Mouse (Mus musculus): ENCODE data around the gene Tex37. TPM values are rescaled to one million over a fixed set of nuclear protein-coding genes. Genes with fewer than 3 reads are reported as not detected.

Gene Tex37
- total and polyA plus RNA-seq, 3 experiments = not detected

DNA sequence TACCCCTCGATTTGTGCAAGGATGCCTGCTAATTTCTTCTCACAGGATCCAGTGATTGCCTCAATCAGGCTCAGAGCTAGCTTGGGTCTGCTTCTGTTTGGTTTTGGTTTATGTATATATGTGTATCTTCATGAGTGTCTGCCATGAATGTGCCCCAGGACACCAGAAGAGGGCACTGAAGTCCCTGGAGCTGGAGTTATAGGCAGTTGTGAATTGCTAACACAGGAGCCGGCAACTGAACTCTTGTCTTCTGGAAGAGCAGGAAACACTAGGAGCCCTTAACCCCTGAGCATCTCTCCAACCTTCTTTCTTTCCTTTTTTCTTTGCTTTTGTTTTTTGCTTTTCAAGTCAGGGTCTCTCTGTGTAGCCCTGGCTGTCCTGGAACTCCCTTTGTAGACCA, 13.1 kb upstream of the Tex37 start:
- Histone ChIP-seq H3K27ac (no peak overlapping the region), H3K9ac (ENCODE audit: low read depth, low read length) (no peak overlapping the region), H3K36me3 (ENCODE audit: control insufficient read depth, insufficient read depth, low read length) (no peaks in the 10 kb centered on the region), H3K79me2 (replicated peaks; ENCODE audit: control insufficient read depth, insufficient read depth, low read length) (no peaks in the 10 kb centered on the region), H3K4me1 (ENCODE audit: control insufficient read depth, insufficient read depth, low read length) (no peaks in the 10 kb centered on the region), H3K4me3 (no peak overlapping the region), H3K27me3 (ENCODE audit: control insufficient read depth, insufficient read depth, low read length) (no peaks in the 10 kb centered on the region)
- DNase-seq = no peak
- intact Hi-C loops (cut with DNase I) = no loop called here
- WGBS = 77% methylated on average over 2 of the region's 2 CpGs
- no peak for TF ChIP-seq POLR2A (IDR thresholded peaks at IDR 0.05; ENCODE audit: insufficient read depth, low read depth, low read length)
- TF ChIP-seq CTCF (IDR thresholded peaks at IDR 0.05) = no peak
- TF ChIP-seq EP300 (IDR thresholded peaks at IDR 0.05; ENCODE audit: insufficient read depth, low read depth, low read length) = no peak

GRCm38 (mm10) chr6:70921274-70922074, 2.7 kb upstream of the Tex37 start:
- intact Hi-C loops (cut with DNase I) = loop anchor here (5.0 kb wide), 1 partner anchor 119 kb away; no protein-coding TSS in a partner anchor
- no peaks in the 10 kb centered on the region for H3K4me1 ChIP-seq (ENCODE audit: control insufficient read depth, insufficient read depth, low read length)
- H3K4me3 ChIP-seq = no peak overlapping the region
- H3K36me3 ChIP-seq (ENCODE audit: control insufficient read depth, insufficient read depth, low read length) = no peaks in the 10 kb centered on the region
- TF ChIP-seq POLR2A (IDR thresholded peaks at IDR 0.05; ENCODE audit: insufficient read depth, low read depth, low read length) (no peak), CTCF (IDR thresholded peaks at IDR 0.05) (peak; percentile 86)
- H3K79me2 ChIP-seq (replicated peaks; ENCODE audit: control insufficient read depth, insufficient read depth, low read length) = no peaks in the 10 kb centered on the region
- H3K27ac ChIP-seq = no peak overlapping the region
- H3K27me3 ChIP-seq (ENCODE audit: control insufficient read depth, insufficient read depth, low read length) = no peaks in the 10 kb centered on the region
- H3K9ac ChIP-seq (ENCODE audit: low read depth, low read length) = no peak overlapping the region
- DNase-seq = peak; percentile 15 to 54
- 9% methylated on average over 22 of the region's 22 CpGs for WGBS

DNA sequence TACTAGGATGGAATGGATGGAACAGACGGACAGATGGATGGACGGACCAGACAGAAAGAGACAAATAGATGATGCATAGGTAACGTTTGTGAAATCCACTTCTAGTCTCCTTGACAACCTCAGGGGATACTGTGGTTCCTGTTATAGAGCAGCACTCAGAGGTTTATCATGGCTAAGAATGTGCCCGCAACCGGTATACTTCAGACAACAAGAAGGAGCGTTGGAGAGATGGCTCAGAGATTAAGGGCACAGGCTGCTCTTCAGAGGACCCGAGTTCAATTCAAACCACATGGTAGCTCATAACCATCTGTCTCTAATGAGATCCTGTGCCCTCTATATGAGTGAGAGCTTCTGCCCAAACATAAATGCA, 6.3 kb downstream of the Tex37 start:
- Histone ChIP-seq H3K9ac (ENCODE audit: low read depth, low read length) (no peak overlapping the region), H3K4me3 (no peak overlapping the region), H3K27me3 (ENCODE audit: control insufficient read depth, insufficient read depth, low read length) (peaks cover 2% of the 10 kb centered on the region; the same call in 1 of the 2 replicates), H3K4me1 (ENCODE audit: control insufficient read depth, insufficient read depth, low read length) (no peaks in the 10 kb centered on the region), H3K36me3 (ENCODE audit: control insufficient read depth, insufficient read depth, low read length) (no peaks in the 10 kb centered on the region), H3K27ac (no peak overlapping the region), H3K79me2 (replicated peaks; ENCODE audit: control insufficient read depth, insufficient read depth, low read length) (no peaks in the 10 kb centered on the region)
- WGBS = 67% methylated on average over 7 of the region's 7 CpGs
- DNase-seq = no peak
- intact Hi-C loops (cut with DNase I) = no loop called here
- no peak for TF ChIP-seq CTCF (IDR thresholded peaks at IDR 0.05)
- TF ChIP-seq POLR2A (IDR thresholded peaks at IDR 0.05; ENCODE audit: insufficient read depth, low read depth, low read length) = no peak
- no peak for TF ChIP-seq EP300 (IDR thresholded peaks at IDR 0.05; ENCODE audit: insufficient read depth, low read depth, low read length)

GRCm38 (mm10) chr6:70911668-70912395, 6.9 kb downstream of the Tex37 start:
- intact Hi-C loops (cut with DNase I) = no loop called here

DNA sequence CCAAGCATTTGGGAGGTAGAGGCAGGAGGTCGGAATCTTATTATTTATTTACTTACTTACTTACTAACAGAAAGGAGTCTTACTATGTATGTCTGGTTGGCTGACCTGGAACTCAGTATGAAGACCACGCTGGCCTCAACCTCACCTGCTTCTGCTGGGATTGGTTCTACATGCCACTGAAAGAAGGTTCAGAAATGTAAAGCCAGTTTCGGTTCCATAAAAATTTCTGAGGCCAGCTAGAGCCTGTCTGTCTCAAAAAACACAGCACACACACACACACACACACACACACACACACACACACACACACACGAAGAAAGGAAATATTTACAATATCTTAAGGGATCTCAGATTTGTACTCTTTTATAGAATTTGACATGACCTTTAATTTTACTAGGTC, 8.4 kb downstream of the Tex37 start:
- H3K27ac ChIP-seq = no peak overlapping the region
- no peaks in the 10 kb centered on the region for H3K36me3 ChIP-seq (ENCODE audit: control insufficient read depth, insufficient read depth, low read length)
- no peak for DNase-seq
- peaks cover 2% of the 10 kb centered on the region; the same call in 1 of the 2 replicates for H3K27me3 ChIP-seq (ENCODE audit: control insufficient read depth, insufficient read depth, low read length)
- no peaks in the 10 kb centered on the region for H3K79me2 ChIP-seq (replicated peaks; ENCODE audit: control insufficient read depth, insufficient read depth, low read length)
- intact Hi-C loops (cut with DNase I) = no loop called here
- WGBS = 58% methylated on average over 4 of the region's 4 CpGs
- no peak overlapping the region for H3K9ac ChIP-seq (ENCODE audit: low read depth, low read length)
- TF ChIP-seq CTCF (IDR thresholded peaks at IDR 0.05) (no peak), EP300 (IDR thresholded peaks at IDR 0.05; ENCODE audit: insufficient read depth, low read depth, low read length) (no peak), POLR2A (IDR thresholded peaks at IDR 0.05; ENCODE audit: insufficient read depth, low read depth, low read length) (no peak)
- H3K4me3 ChIP-seq = no peak overlapping the region
- H3K4me1 ChIP-seq (ENCODE audit: control insufficient read depth, insufficient read depth, low read length) = no peaks in the 10 kb centered on the region

More at GRCm38 (mm10) chr6:70911668-70912395, 6.9 kb downstream of the Tex37 start:
- no peak for DNase-seq
- no peaks in the 10 kb centered on the region for H3K79me2 ChIP-seq (replicated peaks; ENCODE audit: control insufficient read depth, insufficient read depth, low read length)
- H3K27ac ChIP-seq = no peak overlapping the region
- H3K36me3 ChIP-seq (ENCODE audit: control insufficient read depth, insufficient read depth, low read length) = no peaks in the 10 kb centered on the region
- TF ChIP-seq EP300 (IDR thresholded peaks at IDR 0.05; ENCODE audit: insufficient read depth, low read depth, low read length) (no peak), POLR2A (IDR thresholded peaks at IDR 0.05; ENCODE audit: insufficient read depth, low read depth, low read length) (no peak), CTCF (IDR thresholded peaks at IDR 0.05) (no peak)
- H3K4me3 ChIP-seq = no peak overlapping the region
- H3K27me3 ChIP-seq (ENCODE audit: control insufficient read depth, insufficient read depth, low read length) = peaks cover 2% of the 10 kb centered on the region; the same call in 1 of the 2 replicates
- no peak overlapping the region for H3K9ac ChIP-seq (ENCODE audit: low read depth, low read length)
- no peaks in the 10 kb centered on the region for H3K4me1 ChIP-seq (ENCODE audit: control insufficient read depth, insufficient read depth, low read length)
- 11% methylated on average over 20 of the region's 20 CpGs for WGBS

GRCm38 (mm10) chr6:70909572-70909971, 9.2 kb downstream of the Tex37 start:
- intact Hi-C loops (cut with DNase I) = no loop called here

More at GRCm38 (mm10) chr6:70909572-70909971, 9.2 kb downstream of the Tex37 start:
- no peak overlapping the region for H3K27ac ChIP-seq
- no peak for DNase-seq
- H3K9ac ChIP-seq (ENCODE audit: low read depth, low read length) = no peak overlapping the region
- no peak overlapping the region for H3K4me3 ChIP-seq
- H3K4me1 ChIP-seq (ENCODE audit: control insufficient read depth, insufficient read depth, low read length) = no peaks in the 10 kb centered on the region
- H3K79me2 ChIP-seq (replicated peaks; ENCODE audit: control insufficient read depth, insufficient read depth, low read length) = no peaks in the 10 kb centered on the region
- TF ChIP-seq POLR2A (IDR thresholded peaks at IDR 0.05; ENCODE audit: insufficient read depth, low read depth, low read length) (no peak), CTCF (IDR thresholded peaks at IDR 0.05) (no peak), EP300 (IDR thresholded peaks at IDR 0.05; ENCODE audit: insufficient read depth, low read depth, low read length) (no peak)
- H3K36me3 ChIP-seq (ENCODE audit: control insufficient read depth, insufficient read depth, low read length) = no peaks in the 10 kb centered on the region
- peaks cover 2% of the 10 kb centered on the region; the same call in 1 of the 2 replicates for H3K27me3 ChIP-seq (ENCODE audit: control insufficient read depth, insufficient read depth, low read length)
- 81% methylated on average over 7 of the region's 7 CpGs for WGBS
